9 mouse cellular contexts compared by ENCODE assay signal in genomic region chr15:84715132-84715531, GRCm38 (mm10). TPM values are rescaled to one million over a fixed set of nuclear protein-coding genes. Genes with fewer than 3 reads are reported as not detected.
DNase-seq lines count a peak whose midpoint lies in the region; ATAC-seq and TF ChIP-seq lines count a peak whose summit lies in the region.
"Had no signal": no experiment of that assay in that cellular context is flagged by ENCODE, and none has a peak within 500 bp of the region (broad histone marks: within the 10 kb centered on the region; RNA-seq: fewer than 3 reads in every experiment).

No protein-coding gene starts in this region.

- peak overlapping the region; percentile 22 for H3K4me3 ChIP-seq in lung, embryonic 15.5 days
- H3K4me3 ChIP-seq in forebrain, embryonic 13.5 days: peak overlapping the region; percentile 8; the same call in 1 of the 2 replicates
- H3K4me3 ChIP-seq in limb, embryonic 13.5 days: peak overlapping the region; percentile 13
- peak overlapping the region; percentile 20; the same call in 1 of the 2 replicates for H3K4me3 ChIP-seq in small intestine, adult 2 months (ENCODE audit: low read depth, low read length)
- H3K4me3 ChIP-seq: erythroblast, embryonic 14.5 days had no signal

- H3K4me2 ChIP-seq in lung, embryonic 15.5 days: peak overlapping the region; percentile 53
- H3K4me2 ChIP-seq in forebrain, embryonic 13.5 days: peak overlapping the region; percentile 51
- H3K4me2 ChIP-seq in limb, embryonic 13.5 days (replicated peaks): peak overlapping the region; percentile 58

- no peak for TF ChIP-seq POLR2A in small intestine, adult 2 months (IDR thresholded peaks at IDR 0.05; ENCODE audit: low read depth, low read length)

- no peaks in the 10 kb centered on the region for H3K36me3 ChIP-seq in lung, embryonic 15.5 days
- H3K36me3 ChIP-seq in forebrain, embryonic 13.5 days (ENCODE audit: poor library complexity, severe bottlenecking): no peaks in the 10 kb centered on the region
- H3K36me3 ChIP-seq in limb, embryonic 13.5 days: no peaks in the 10 kb centered on the region
- H3K36me3 ChIP-seq in small intestine, adult 2 months (ENCODE audit: control insufficient read depth, insufficient read depth, low read length): no peaks in the 10 kb centered on the region

- peak overlapping the region; percentile 88 for H3K27ac ChIP-seq in lung, embryonic 15.5 days
- peak overlapping the region; percentile 57 for H3K27ac ChIP-seq in forebrain, embryonic 13.5 days
- H3K27ac ChIP-seq in limb, embryonic 13.5 days: peak overlapping the region; percentile 69
- peak overlapping the region; percentile 81 for H3K27ac ChIP-seq in small intestine, adult 2 months (ENCODE audit: insufficient read depth, low read depth, low read length)

- no peak for DNase-seq in lung, postnatal 10 days
- DNase-seq in spleen, postnatal 14 days (ENCODE audit: low spot score in 2 of 2): no peak
- no peak for DNase-seq in natural killer cell, adult 2 months (ENCODE audit: low spot score in 2 of 2)
- DNase-seq in adrenal gland, postnatal 25 days: no peak

- WGBS in lung, embryonic 15.5 days: 7% methylated on average over 7 of the region's 11 CpGs
- WGBS in forebrain, embryonic 13.5 days: 41% methylated on average over 11 of the region's 11 CpGs
- WGBS in limb, embryonic 13.5 days: 49% methylated on average over 11 of the region's 11 CpGs
- whole genome bisulfite sequencing in small intestine, adult 2 months: 14% methylated on average over 11 of the region's 11 CpGs

- H3K27me3 ChIP-seq in lung, embryonic 15.5 days: no peaks in the 10 kb centered on the region
- peaks cover 24% of the 10 kb centered on the region for H3K27me3 ChIP-seq in forebrain, embryonic 13.5 days
- peaks cover 14% of the 10 kb centered on the region for H3K27me3 ChIP-seq in limb, embryonic 13.5 days
- H3K27me3 ChIP-seq in small intestine, adult 2 months (ENCODE audit: control insufficient read depth, insufficient read depth, low read length): no peaks in the 10 kb centered on the region

- peak overlapping the region; percentile 30; the same call in 1 of the 2 replicates for H3K9ac ChIP-seq in lung, embryonic 15.5 days
- H3K9ac ChIP-seq in forebrain, embryonic 13.5 days: peak overlapping the region; percentile 35; the same call in 1 of the 2 replicates
- peak overlapping the region; percentile 53; the same call in 1 of the 2 replicates for H3K9ac ChIP-seq in limb, embryonic 13.5 days

- peaks cover 36% of the 10 kb centered on the region for H3K4me1 ChIP-seq in lung, embryonic 15.5 days
- H3K4me1 ChIP-seq in forebrain, embryonic 13.5 days: peaks cover 15% of the 10 kb centered on the region
- peaks cover 27% of the 10 kb centered on the region for H3K4me1 ChIP-seq in limb, embryonic 13.5 days
- peaks cover 17% of the 10 kb centered on the region for H3K4me1 ChIP-seq in small intestine, adult 2 months (ENCODE audit: control insufficient read depth, insufficient read depth, insufficient read length, low read length)

- no peak for TF ChIP-seq CTCF in small intestine, adult 2 months (IDR thresholded peaks at IDR 0.05; ENCODE audit: extremely low read depth, insufficient read length, insufficient replicate concordance, low read depth, low read length)

- no peaks in the 10 kb centered on the region for H3K9me3 ChIP-seq in lung, embryonic 15.5 days
- H3K9me3 ChIP-seq in forebrain, embryonic 13.5 days (replicated peaks): no peaks in the 10 kb centered on the region
- H3K9me3 ChIP-seq in limb, embryonic 13.5 days: no peaks in the 10 kb centered on the region

- ATAC-seq in lung, embryonic 15.5 days (ENCODE audit: borderline replicate concordance, extremely low read depth, low FRiP score, low TSS enrichment): no peak
- ATAC-seq in forebrain, embryonic 13.5 days: no peak
- no peak for ATAC-seq in limb, embryonic 13.5 days (ENCODE audit: low FRiP score, low read depth)

RNA-seq across cellular contexts. Expression of gene Arhgap8, which starts 4.7 kb away (rescaled TPM):
- 21.1 and 25.5 TPM in 2 replicates for polyA plus RNA-seq in lung, embryonic 15.5 days (2015; fragmentation: Nextera tagmentation; extraction: Ambion mirVana)
- 0.11 and 0.34 TPM in 2 replicates for polyA plus RNA-seq in forebrain, embryonic 13.5 days (2015; fragmentation: Nextera tagmentation; extraction: Ambion mirVana)
- polyA plus RNA-seq in limb, embryonic 13.5 days (2015; fragmentation: Nextera tagmentation; extraction: Ambion mirVana): 6.7 and 7.5 TPM in 2 replicates
- polyA plus RNA-seq in small intestine, adult 2 months (2012; rRNA removed): 4.2 and 6.3 TPM in 2 replicates
- 0.76 TPM in 1 of 2 replicates, not detected in the other for total RNA-seq in adrenal gland, postnatal 25 days (2021)
- polyA plus RNA-seq: erythroblast, embryonic 14.5 days had no signal

RNA-seq across cellular contexts. Expression of gene Prr5, which starts 45.7 kb away (rescaled TPM):
- polyA plus RNA-seq in lung, embryonic 15.5 days (2015; fragmentation: Nextera tagmentation; extraction: Ambion mirVana): 22.1 and 23.7 TPM in 2 replicates
- 7.0 and 8.0 TPM in 2 replicates for polyA plus RNA-seq in forebrain, embryonic 13.5 days (2015; fragmentation: Nextera tagmentation; extraction: Ambion mirVana)
- 31.1 and 31.8 TPM in 2 replicates for polyA plus RNA-seq in limb, embryonic 13.5 days (2015; fragmentation: Nextera tagmentation; extraction: Ambion mirVana)
- polyA plus RNA-seq in small intestine, adult 2 months (2012; rRNA removed): 43.2 and 82.9 TPM in 2 replicates
- total RNA-seq in adrenal gland, postnatal 25 days (2021): 3.7 and 5.0 TPM in 2 replicates
